Mouse (Mus musculus): ENCODE measurements at regions not wholly inside any gene's neighbourhood (a gene's known extent, or its start where the extent isn't known, plus 50 kb on each side); places are given as distances from the start of the nearest gene placed in this dataset.

DNA sequence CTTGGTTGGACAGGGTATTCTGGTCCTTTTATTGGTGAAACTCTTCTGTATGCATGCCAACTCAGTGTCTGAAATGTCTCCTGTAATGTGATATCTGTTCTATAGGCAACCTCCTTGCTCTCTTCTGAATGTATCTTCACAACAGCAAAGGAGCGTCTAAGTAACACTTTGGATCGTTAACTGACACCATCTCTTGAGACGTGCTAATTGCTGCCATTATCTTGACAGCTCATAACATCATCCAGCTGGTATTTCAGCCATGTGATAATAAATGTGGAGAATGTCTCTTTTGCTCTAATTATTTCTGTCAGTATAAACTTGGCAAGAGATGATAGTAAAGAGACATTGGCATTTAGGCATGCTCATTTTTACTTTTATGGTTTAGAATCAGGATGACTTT, 68.8 kb upstream of the Col8a1 start:
- DNase-seq (ENCODE audit: inconsistent ontology term) = peak; percentile 92

DNA sequence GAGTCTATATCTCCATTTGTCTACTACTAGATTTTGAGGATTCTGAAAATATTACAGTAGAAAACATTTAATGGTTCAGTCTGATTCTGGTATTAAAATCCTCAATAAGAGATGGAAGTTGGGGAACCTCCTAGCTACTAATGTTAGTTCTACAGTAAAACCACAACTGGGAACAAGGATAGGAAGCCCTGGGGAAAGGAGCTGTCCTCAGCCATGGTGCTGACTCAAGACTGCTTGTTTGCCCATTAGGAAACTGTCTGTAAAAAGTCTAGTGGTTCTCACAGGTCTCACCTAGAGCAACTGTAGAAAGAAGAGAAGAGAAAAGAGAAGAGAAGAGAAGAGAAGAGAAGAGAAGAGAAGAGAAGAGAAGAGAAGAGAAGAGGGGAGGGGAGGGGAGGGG, 90.9 kb upstream of the Col8a1 start:
- DNase-seq (ENCODE audit: inconsistent ontology term) = no peak

DNA sequence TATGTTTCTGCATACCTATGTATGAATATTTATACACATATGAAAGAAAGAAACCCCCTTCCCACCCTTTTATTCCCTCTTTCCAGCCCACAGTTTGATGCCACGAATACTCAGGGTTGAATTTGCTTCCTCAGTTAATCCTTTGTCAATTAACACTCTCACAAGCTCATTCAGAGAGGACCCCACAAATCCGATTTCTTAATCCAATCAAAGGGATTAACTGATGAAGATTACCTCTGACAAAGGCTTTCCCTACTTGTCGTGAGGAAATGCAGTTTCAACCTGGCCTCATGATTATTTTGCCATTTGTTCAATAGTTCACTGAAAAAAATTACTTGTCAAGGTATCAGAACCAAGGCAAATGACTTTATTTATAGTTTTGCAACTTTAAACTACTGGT, 91.8 kb upstream of the Col8a1 start:
- DNase-seq (ENCODE audit: inconsistent ontology term) = no peak

DNA sequence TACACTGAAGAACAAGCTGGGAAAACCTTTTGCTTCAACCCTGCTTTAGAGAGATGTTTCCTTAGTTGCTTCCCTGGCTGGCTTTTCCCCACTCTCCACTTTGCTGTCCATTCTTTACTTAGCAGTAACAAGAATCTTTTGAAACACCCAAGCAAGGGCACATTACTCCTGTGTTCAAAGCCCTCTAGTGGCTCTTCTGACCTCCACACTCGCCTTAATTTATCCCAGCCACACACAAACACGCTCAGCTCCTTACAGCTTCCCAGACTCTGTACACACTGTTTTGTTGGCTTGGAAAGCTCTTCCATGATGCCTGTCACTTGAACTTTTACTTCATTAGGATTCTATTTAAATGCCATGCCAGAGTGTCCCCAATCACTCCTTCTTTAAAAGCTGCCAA, 97.3 kb upstream of the Col8a1 start:
- no peak for DNase-seq (ENCODE audit: inconsistent ontology term)

DNA sequence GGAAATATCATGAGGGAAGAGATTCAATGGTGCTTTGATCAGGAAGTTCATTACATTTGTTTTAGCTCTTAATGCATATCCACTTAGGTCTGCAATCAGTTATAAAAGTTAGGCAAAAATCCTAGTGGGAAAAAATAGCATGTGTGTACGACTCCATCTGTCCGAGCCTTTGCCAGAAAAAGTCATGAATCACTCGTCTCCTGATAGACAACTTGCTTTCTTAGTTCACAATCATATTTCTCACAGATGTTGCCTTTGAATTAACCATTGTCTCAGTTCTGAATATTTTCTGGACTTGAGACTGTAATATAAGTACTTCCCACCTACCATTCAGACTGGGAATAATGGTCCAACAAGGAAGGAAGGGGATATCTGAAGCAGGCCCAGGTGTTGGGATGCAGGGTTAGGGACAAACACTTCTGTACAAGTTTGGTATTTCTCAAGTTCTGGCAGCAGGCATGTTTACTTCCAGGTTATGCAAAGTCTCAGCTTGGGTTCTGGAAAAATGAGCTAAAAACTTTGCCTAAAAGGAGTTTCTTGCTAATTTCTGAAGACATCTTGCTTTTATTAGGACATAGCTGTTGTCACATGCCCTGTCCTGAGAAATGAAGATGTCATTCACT, 98.4 kb upstream of the Col8a1 start:
- no peak for DNase-seq (ENCODE audit: inconsistent ontology term)

DNA sequence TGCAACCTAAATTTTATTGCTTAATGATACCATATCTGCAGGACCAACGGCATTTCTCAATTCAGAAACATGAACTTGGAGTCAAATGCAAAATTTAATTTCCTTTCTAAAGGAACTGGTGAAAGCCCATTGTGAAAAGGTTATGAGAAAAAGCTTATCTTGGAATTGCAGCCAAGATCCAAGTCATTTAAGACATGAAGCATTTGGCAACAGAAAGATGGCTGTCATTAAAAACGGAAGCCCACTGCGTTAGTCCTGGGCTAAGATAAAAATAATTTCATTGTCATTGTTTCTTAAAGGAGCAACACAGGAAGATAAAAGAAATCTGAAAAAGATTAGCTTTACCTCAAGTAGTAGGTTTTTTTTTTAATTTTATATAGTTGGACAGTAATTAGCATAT, 99.2 kb upstream of the Col8a1 start:
- DNase-seq (ENCODE audit: inconsistent ontology term) = no peak

DNA sequence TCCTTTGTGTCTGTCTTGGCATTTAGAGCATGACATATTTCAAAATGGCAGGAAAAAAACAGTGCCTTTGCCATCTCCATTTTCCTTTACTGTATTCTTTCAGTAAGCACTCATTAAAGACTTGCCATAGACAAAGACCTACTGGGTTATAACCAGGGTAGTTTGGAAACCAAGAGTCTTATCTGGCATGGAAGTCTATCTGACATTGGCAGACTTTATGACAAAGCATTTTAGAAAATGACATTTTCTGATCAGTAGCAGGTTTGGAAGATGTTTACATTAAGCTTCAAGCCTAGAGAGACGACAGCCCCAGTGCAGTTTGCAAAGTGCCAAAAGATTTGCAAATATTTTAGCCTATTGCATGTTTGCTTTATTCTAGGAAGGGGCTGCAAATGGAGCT, 102.5 kb upstream of the Col8a1 start:
- DNase-seq (ENCODE audit: inconsistent ontology term) = no peak

DNA sequence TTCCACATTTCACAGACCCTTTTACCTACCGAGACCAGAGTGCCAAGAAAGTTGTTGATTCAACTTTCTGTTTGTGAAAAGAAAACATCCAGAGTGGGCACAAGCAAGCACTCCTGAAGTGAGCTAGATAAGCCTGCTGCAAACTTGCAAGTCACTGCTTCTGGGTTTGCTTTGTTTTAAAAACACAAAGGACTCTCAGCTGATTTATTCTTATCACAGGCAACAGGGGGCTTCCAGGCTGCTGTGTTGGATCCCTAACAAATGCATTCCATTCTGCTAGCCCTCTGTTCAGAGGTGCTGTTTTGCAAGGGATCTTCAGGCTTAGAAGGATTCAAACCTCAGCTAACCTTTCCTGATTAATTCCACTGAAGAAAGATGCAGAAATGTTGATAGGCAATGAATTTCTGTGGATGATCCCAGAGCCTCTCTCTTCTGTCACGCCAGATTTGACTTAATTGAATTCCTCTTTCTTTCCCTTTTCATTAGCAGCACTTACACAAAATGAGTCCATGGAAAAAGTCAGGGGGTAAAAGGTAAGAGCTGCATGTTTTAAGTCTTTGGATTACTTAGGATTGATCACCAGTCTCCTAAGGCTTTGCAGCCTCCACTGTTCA, 103.7 kb upstream of the Col8a1 start:
- peak; percentile 45 for DNase-seq (ENCODE audit: inconsistent ontology term)

DNA sequence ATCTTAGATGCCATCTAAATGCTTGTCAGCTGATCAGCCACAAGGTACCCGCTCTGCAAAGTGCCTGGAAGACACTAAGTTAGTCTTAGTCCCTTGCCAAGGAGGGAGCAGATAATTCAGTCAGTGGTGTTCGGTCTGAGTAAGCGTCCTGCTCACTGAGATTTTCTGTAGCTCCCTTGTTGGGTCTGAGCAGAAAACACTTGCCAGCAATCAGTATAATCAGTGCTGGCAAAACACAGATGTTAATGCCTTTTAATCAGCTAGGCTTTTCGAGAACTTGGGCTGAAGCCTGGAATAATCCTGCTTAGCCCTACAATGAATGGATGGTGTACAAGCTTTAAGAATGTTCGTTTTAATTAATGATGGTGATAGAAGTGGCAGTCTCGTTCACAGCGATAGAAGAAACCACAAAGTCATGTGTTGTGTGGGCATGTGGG, 104.2 kb upstream of the Col8a1 start:
- DNase-seq (ENCODE audit: inconsistent ontology term) = peak; percentile 94

DNA sequence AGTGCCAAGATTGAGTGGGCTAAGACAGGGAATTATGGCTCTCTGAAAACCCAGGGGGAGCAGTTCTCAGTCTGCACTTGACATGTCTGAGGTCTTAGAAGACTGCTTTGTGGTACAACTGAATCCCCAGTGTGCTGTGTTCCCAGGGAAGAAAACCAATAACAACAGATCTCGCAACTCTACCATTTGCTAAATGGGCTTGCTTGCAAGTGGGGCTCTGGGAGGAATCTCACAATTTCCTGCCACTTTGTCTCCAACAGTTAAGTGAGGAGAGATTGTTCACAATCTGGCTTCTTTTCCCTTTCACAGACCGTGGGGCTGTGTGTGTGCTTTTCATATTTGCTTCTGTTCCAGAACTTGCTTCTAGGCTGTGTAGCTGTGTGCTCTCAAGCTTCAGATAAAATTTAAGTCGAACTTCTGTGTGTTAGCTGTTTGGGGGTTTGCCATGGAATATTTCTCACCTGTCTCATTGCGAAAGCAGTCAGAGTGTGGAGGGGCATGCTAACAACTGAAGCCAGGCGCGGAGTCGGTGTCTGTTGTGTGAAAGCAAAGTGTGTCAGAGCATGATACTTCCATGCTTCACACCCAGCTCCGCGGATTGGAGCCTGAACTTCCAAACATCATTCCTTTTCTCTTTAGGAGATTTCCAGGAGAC, 108.8 kb upstream of the Col8a1 start:
- no peak for DNase-seq (ENCODE audit: inconsistent ontology term)

DNA sequence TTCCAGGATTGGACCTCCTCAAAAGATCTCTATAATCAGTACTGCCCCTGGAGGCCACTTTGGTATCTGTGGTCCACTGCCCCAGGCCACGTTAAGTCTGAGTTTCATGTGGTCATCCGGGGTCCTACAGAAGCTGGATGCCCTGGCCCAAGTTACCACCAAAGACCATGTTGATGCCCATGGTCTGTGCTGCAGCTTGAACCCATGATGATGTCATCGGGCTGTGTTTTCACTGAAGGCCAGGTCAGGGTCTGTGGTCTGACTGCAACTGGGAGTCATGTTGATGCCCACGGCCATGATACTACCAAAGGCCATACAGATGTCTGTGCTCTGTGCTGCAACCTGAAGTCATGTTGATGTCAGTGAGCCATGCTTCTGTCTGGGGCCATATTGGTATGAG, 122.3 kb upstream of the Col8a1 start:
- DNase-seq (ENCODE audit: inconsistent ontology term) = no peak

DNA sequence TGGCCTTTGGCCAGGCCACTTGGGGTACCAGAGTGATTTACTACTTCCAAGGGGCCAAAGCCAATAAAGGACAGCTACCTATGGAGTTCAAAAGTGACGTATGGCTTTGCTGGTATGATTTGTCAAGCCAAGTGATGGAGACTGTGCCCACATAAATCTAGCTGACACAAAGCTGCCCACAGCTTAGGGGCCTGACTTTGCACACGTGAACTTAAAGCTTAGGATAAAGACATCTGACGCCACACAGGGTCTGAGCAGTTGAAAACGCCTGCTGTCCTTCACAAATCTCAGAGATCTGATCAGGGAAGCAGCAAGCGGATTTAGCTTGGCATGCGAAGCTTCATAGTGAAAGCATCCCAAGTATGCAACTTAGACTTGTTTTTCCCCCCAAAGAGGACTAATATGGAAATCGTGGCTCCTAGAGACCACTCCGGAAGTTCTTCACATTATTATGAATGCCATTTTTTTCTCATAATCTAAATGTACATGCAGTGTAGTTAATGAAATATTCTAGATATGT, 127.1 kb upstream of the Col8a1 start:
- no peak for DNase-seq (ENCODE audit: inconsistent ontology term)

DNA sequence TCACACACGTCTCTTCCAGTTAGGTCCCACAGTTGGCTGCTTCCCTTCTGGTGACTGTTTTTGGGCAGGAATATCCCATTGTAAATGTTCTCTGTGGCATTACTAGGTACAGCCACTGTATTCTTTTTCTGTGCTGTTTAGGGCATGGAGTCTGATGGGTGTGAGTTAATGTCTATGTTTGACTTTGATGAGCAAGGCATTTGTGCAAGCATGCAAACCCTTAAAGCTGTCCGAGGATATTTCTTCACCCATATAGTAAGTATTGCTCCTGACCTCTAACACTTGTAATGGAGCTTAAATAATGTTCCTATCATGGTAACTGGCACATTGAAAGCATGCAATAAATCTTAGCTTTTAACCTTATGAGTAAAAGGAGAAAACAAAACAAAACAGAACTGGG, 133.6 kb upstream of the Col8a1 start:
- DNase-seq (ENCODE audit: inconsistent ontology term) = no peak

DNA sequence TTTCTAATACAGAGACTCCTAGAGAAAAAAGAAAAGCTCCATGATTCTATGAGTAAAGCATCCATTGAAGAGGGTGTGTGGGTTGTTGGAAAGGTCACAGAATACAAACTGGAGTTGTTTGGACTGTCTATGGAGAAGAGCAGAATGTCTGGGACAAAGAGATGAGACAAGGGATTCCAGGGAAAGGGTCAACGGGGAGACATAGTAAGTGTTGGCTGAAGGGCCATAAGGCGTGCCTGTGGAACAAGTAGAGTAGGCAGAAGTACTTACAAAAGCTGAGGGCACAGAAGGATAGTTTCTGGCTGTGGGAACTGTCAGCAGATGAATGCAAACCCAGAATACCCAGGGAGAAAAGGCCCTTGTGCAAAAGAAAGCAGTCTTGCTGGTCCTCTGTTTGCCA, 134.0 kb upstream of the Col8a1 start:
- DNase-seq (ENCODE audit: inconsistent ontology term) = peak; percentile 14

DNA sequence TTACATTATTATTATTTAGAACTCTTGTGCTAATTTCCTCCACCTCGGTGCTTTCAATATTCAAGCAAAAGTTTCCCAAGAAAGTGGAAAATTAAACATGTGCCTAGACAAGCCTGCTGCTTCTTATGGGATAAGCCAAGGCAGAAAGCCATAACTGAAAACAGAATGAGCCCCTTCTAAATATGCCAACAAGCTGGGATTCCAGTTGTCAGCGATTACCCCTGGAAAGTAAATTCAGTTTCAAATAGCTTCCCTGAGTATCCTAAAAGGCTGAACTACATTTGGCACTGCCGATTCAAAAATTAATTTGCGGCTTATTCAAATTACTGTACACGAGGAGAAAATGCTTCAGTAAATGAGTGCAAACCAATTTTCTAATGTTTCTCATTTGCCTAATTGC, 135.6 kb upstream of the Col8a1 start:
- no peak for DNase-seq (ENCODE audit: inconsistent ontology term)

DNA sequence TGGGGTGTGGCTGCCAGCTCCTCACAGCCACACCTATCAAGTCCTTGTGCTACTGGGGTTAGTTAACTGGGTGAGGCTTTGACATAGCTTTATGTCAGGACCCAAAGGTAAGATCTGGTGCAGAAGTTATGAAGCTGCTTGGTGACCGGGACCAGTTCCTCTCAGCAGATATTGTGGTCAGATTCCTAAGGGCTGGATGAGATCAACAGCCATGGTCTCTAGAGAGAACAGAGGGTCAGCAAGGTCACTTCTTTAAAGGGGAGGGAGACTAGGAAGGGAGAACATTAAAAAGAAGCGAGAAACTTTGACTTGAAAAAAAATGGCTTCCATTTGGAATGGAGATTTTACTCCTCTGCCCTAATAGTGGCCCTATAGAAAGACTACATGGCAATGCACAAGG, 138.6 kb upstream of the Col8a1 start:
- no peak for DNase-seq (ENCODE audit: inconsistent ontology term)

DNA sequence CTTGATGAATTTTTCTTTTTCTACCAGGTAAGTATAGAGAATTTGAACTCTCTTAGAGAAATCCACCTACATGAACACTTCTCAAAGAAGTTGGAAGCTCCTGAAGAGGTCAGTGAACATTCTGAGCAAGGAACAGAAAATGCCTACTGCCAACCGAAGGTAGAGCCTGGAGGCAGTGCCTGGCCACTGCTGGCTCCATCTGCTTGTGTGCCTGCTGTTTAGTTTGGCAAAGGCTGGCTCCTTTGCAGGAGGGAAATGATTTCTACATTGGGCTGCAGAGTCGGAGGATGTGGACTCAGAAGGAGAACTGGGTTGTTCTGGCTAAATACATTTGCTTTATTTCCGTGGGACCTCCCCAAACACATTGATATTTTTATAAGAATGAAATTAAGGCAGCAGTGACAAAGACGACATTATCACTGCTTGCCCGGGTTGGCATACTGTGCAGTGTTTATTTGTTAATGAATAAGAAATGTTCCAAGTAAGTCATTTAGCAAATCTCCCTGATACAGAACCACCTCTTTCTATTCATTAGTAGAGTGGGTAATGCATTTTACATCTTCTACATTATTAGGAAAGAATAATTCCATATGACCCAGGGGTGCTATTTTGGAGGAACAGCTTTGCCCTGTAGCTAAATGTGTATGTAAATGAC, 139.3 kb upstream of the Col8a1 start:
- DNase-seq (ENCODE audit: inconsistent ontology term) = no peak

DNA sequence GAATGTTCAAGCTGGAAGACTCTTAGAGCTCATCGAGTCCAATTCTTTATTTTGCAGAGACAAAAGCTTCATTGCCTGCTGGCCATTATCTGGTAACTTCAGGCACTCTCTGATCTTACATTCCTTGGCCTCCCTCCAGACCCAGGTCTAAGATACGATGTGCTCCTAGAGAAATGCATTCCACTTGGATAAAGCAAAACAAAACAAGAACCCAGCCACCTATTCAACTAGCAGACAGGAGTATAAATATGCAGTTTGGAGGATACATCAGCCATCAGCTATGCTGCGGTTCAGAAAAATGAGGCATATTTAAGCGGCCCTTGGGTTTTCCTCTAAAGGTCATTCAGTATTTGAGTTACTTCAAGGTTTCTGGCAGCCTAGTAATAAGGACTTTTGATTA, 146.5 kb upstream of the Col8a1 start:
- DNase-seq (ENCODE audit: inconsistent ontology term) = peak; percentile 92

DNA sequence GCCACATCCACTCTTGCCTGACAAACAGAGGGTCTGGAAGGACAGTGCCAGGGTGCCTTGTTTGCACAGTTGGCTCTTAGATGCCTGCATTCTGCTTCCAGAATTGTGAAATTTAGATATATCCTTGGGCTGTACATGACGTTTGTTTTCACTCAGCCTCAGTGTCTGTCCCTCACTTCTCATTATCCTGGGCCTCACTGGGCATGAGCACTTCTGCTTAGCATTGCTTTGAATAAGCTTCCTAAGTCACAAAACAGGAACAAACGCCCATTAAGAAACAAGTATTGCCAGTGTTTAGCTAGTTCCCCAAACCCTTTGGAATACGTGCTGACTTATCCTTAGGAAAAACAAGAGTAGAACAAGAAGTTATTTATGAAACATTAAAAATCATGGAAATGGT, 148.0 kb upstream of the Col8a1 start:
- no peak for DNase-seq (ENCODE audit: inconsistent ontology term)

DNA sequence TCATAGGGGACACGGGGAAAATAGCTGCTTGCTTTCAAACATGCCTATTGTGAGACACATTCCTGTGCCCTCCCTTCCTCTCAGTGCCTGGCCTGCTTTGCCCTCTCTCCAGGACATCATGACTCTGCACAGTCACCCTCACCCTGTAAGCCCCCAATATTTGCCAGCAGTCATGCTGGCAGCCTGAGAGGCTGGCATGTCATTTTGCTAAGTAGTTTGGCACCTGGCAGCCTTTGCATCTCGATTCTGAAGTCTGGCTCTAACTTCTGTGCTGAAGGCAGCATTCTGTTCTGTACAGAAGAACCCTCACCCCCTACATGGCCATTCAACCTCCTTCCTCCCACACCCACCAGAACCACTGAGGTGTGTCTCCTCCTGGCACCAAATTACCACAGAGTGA, 157.5 kb upstream of the Col8a1 start:
- DNase-seq (ENCODE audit: inconsistent ontology term) = peak; percentile 80

DNA sequence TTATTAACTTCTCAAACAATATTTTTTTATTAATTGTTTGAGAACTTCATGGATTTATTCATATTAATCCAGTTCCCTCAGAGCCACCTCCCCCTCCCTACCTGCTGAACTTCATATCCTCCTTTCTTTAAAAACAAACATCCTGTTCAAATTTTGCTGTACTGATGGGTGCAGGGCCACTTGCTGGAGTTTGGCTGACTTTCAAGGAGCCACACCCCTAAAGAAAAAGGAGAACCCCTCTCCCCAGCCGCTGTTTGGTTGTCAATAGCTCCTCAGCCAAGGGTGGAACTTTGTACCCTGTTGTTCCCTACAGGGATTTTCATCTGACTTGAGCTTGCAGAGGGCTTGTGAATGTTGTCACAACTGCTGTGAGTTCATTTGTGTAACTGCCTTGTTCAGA, 160.0 kb upstream of the Col8a1 start:
- no peak for DNase-seq (ENCODE audit: inconsistent ontology term)

DNA sequence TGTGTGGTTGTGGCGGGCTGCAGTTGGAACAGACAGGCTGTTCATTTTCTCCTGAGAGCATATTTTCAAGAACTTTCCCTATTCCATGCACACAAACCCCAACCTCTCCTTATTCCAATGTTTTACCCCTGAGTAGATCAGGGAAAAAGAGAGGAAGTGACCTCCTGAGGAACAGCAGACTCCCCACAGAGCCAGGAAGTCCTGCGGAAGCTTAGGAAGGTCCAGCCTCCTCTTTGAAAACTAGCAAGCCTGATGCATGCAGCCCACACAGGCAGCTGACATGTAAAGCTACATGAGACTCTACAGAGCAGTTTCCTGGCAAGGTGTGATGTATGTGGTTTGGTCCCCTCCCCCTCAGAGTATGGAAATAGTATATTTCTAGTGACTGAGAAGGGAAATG, 160.9 kb upstream of the Col8a1 start:
- no peak for DNase-seq (ENCODE audit: inconsistent ontology term)

Data from Muller cell, postnatal 12 days (primary cell).